Mouse (Mus musculus) small intestine, adult 2 months (tissue): ENCODE measurements around the gene Gm3415.
"Not testable (repeated sequence)": the region's sequence is repeated elsewhere in the genome, so short reads cannot be mapped to it uniquely, and the experiment has no call there.

Source experiments
- CTCF ChIP-seq: fragments of 200-500 bp; IDR thresholded peaks from 2 replicates; pipeline ENCODE4 v1.5.1; 2012; ENCODE audit warnings: low read depth, mild to moderate bottlenecking, control low read depth, inconsistent platforms, low read length, moderate library complexity, mixed read lengths; ENCODE audit not compliant: insufficient replicate concordance, insufficient read length; ENCODE audit errors: extremely low read depth
- POLR2A ChIP-seq: fragments of 200-500 bp; IDR thresholded peaks from 2 replicates; pipeline ENCODE4 v1.6.1; 2012; ENCODE audit warnings: low read depth, mild to moderate bottlenecking, control low read depth, inconsistent platforms, low read length, moderate library complexity

DNA sequence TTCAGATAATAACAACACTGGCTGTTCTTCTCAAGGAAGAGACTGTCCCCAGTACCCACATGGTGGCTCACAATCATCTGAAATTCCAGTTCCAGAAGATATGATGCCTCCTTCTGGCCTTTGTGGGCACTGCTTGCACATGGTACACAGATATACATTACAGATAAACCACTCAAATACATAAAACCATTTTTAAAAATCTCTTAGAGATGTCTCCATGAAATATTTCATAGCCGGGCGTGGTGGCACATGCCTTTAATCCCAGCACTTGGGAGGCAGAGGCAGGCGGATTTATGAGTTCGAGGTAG lies 16.8 kb downstream of the Gm3415 start:
- TF ChIP-seq POLR2A, CTCF: not testable (repeated sequence)
